In genomic region chr14:20993067-20993691, GRCm38 (mm10) we compare ENCODE assay signal across 8 mouse cellular contexts. TPM values are rescaled to one million over a fixed set of nuclear protein-coding genes. Genes with fewer than 3 reads are reported as not detected.
A peak's percentile ranks its signal among the peaks of the same experiment; 100 is the strongest.
DNase-seq lines count a peak whose midpoint lies in the region; ATAC-seq and TF ChIP-seq lines count a peak whose summit lies in the region.

No protein-coding gene starts in this region.

- DNase-seq in kidney, adult 2 months = peak; percentile 71
- DNase-seq in ZHBTc4 (ENCODE audit: low read depth, low spot score) = peak; percentile 64
- DNase-seq in heart, adult 8-10 months (ENCODE audit: low spot score) = peak; percentile 58
- DNase-seq in large intestine, adult 2 months (ENCODE audit: low read depth, low spot score) = peak; percentile 36
- DNase-seq in lung, postnatal 0 days (ENCODE audit: low spot score) = peak; percentile 80
- peak; percentile 34 for DNase-seq in skeletal muscle tissue, adult 2 months (ENCODE audit: low read depth, low spot score)

- H3K4me3 ChIP-seq in kidney, adult 2 months (ENCODE audit: insufficient read depth, low read depth, low read length) = no peak overlapping the region
- H3K4me3 ChIP-seq in kidney, embryonic 14.5 days (ENCODE audit: low read length) = no peak overlapping the region
- no peak overlapping the region for H3K4me3 ChIP-seq in lung, postnatal 0 days (ENCODE audit: low read depth, low read length)

- TF ChIP-seq POLR2A in kidney, adult 2 months (IDR thresholded peaks at IDR 0.05; ENCODE audit: low read depth, low read length) = no peak

- no peak overlapping the region for H3K27ac ChIP-seq in kidney, adult 2 months (ENCODE audit: insufficient read depth, low read depth, low read length)
- no peak overlapping the region for H3K27ac ChIP-seq in kidney, embryonic 14.5 days (ENCODE audit: low read depth, low read length)
- no peak overlapping the region for H3K27ac ChIP-seq in lung, postnatal 0 days (ENCODE audit: low read length)

- H3K9me3 ChIP-seq in kidney, embryonic 14.5 days (ENCODE audit: control insufficient read depth, low read length) = no peaks in the 10 kb centered on the region
- no peaks in the 10 kb centered on the region for H3K9me3 ChIP-seq in lung, postnatal 0 days (ENCODE audit: low read length)

- peaks cover 3% of the 10 kb centered on the region; the same call in 1 of the 2 replicates for H3K4me1 ChIP-seq in kidney, adult 2 months (ENCODE audit: control insufficient read depth, insufficient read depth, low read length)
- H3K4me1 ChIP-seq in kidney, embryonic 14.5 days (ENCODE audit: control insufficient read depth, insufficient read depth, low read length) = no peaks in the 10 kb centered on the region
- no peaks in the 10 kb centered on the region for H3K4me1 ChIP-seq in lung, postnatal 0 days (ENCODE audit: insufficient read depth, low read depth, low read length)

- TF ChIP-seq CTCF in kidney, adult 2 months (conservative IDR thresholded peaks at IDR 0.05; ENCODE audit: insufficient read depth, insufficient read length, low read depth, low read length) = peak; percentile 46
- TF ChIP-seq CTCF in lung, postnatal 0 days (IDR thresholded peaks at IDR 0.05) = peak; percentile 86

- H3K36me3 ChIP-seq in kidney, adult 2 months (ENCODE audit: control insufficient read depth, insufficient read depth, low read length) = peaks cover under 1% of the 10 kb centered on the region; the same call in 1 of the 2 replicates
- no peaks in the 10 kb centered on the region; the same call in 1 of the 2 replicates for H3K36me3 ChIP-seq in kidney, embryonic 14.5 days (ENCODE audit: control insufficient read depth, insufficient read depth, low read length)
- H3K36me3 ChIP-seq in lung, postnatal 0 days (ENCODE audit: insufficient read depth, low read length) = peaks cover 18% of the 10 kb centered on the region

- no peak overlapping the region for H3K4me2 ChIP-seq in kidney, embryonic 14.5 days (replicated peaks; ENCODE audit: low read depth, low read length)
- H3K4me2 ChIP-seq in lung, postnatal 0 days (replicated peaks; ENCODE audit: low read depth, low read length) = no peak overlapping the region

- no peak overlapping the region for H3K9ac ChIP-seq in kidney, embryonic 14.5 days (ENCODE audit: low read depth, low read length)
- no peak overlapping the region for H3K9ac ChIP-seq in lung, postnatal 0 days (replicated peaks; ENCODE audit: low read depth)

- no peak for TF ChIP-seq EP300 in lung, postnatal 0 days (IDR thresholded peaks at IDR 0.05)

- WGBS in kidney, adult 2 months = 32% methylated on average over 3 of the region's 3 CpGs
- 45% methylated on average over 3 of the region's 3 CpGs for WGBS in kidney, embryonic 14.5 days
- 44% methylated on average over 3 of the region's 3 CpGs for WGBS in large intestine, adult 2 months
- 34% methylated on average over 3 of the region's 3 CpGs for WGBS in lung, postnatal 0 days

- no peaks in the 10 kb centered on the region for H3K27me3 ChIP-seq in kidney, adult 2 months (replicated peaks; ENCODE audit: control insufficient read depth, insufficient read depth, low read length)
- H3K27me3 ChIP-seq in kidney, embryonic 14.5 days (ENCODE audit: control insufficient read depth, insufficient read depth, low read length) = no peaks in the 10 kb centered on the region
- no peaks in the 10 kb centered on the region for H3K27me3 ChIP-seq in lung, postnatal 0 days (replicated peaks; ENCODE audit: insufficient read depth, low read length)

- no peak for ATAC-seq in kidney, embryonic 14.5 days (ENCODE audit: low FRiP score, low TSS enrichment)
- ATAC-seq in common myeloid progenitor, adult 5-6 weeks (replicated peaks; ENCODE audit: low read depth, poor library complexity, severe bottlenecking) = peak; percentile 71; the same call in 1 of the 2 replicates
- peak; percentile 71 for ATAC-seq in lung, postnatal 0 days

RNA-seq across cellular contexts. Expression of gene Ap3m1, which starts 59.1 kb away (rescaled TPM):
- polyA plus RNA-seq in kidney, adult 2 months (2012; rRNA removed) = 23.5 and 25.5 TPM in 2 replicates
- polyA plus RNA-seq in kidney, embryonic 14.5 days (2014; fragmentation: Nextera tagmentation; extraction: Ambion mirVana) = 70.0 and 89.8 TPM in 2 replicates
- total RNA-seq in common myeloid progenitor, adult 5-6 weeks (2017) = 52.1 and 64.5 TPM in 2 replicates
- total RNA-seq in heart, adult 8-10 months (2022) = 10 to 100 TPM; 50.5 to 59.8 (median 57.0) TPM
- 30.2 and 45.8 TPM in 2 replicates for polyA plus RNA-seq in large intestine, adult 2 months (2012; rRNA removed)
- 39.3 and 41.1 TPM in 2 replicates for polyA plus RNA-seq in lung, postnatal 0 days (2015; fragmentation: Nextera tagmentation; extraction: Ambion mirVana)

RNA-seq across cellular contexts. Expression of gene Adk, which starts 59.2 kb away (rescaled TPM):
- 92.5 and 121 TPM in 2 replicates for polyA plus RNA-seq in kidney, adult 2 months (2012; rRNA removed)
- polyA plus RNA-seq in kidney, embryonic 14.5 days (2014; fragmentation: Nextera tagmentation; extraction: Ambion mirVana) = 155 and 156 TPM in 2 replicates
- 90.6 and 197 TPM in 2 replicates for total RNA-seq in common myeloid progenitor, adult 5-6 weeks (2017)
- total RNA-seq in heart, adult 8-10 months (2022) = 100 to 1,000 TPM; 233 to 260 (median 250) TPM
- 60.6 and 65.5 TPM in 2 replicates for polyA plus RNA-seq in large intestine, adult 2 months (2012; rRNA removed)
- 238 and 275 TPM in 2 replicates for polyA plus RNA-seq in lung, postnatal 0 days (2015; fragmentation: Nextera tagmentation; extraction: Ambion mirVana)
